Mouse (Mus musculus): ENCODE measurements around the gene Vopp1. TPM values are rescaled to one million over a fixed set of nuclear protein-coding genes. Genes with fewer than 3 reads are reported as not detected.
"Not testable (repeated sequence)": the region's sequence is repeated elsewhere in the genome, so short reads cannot be mapped to it uniquely, and the experiment has no call there.

Gene Vopp1
- 190 and 195 TPM in 2 replicates for polyA plus RNA-seq (2015; fragmentation: Nextera tagmentation; extraction: Ambion mirVana)

DNA sequence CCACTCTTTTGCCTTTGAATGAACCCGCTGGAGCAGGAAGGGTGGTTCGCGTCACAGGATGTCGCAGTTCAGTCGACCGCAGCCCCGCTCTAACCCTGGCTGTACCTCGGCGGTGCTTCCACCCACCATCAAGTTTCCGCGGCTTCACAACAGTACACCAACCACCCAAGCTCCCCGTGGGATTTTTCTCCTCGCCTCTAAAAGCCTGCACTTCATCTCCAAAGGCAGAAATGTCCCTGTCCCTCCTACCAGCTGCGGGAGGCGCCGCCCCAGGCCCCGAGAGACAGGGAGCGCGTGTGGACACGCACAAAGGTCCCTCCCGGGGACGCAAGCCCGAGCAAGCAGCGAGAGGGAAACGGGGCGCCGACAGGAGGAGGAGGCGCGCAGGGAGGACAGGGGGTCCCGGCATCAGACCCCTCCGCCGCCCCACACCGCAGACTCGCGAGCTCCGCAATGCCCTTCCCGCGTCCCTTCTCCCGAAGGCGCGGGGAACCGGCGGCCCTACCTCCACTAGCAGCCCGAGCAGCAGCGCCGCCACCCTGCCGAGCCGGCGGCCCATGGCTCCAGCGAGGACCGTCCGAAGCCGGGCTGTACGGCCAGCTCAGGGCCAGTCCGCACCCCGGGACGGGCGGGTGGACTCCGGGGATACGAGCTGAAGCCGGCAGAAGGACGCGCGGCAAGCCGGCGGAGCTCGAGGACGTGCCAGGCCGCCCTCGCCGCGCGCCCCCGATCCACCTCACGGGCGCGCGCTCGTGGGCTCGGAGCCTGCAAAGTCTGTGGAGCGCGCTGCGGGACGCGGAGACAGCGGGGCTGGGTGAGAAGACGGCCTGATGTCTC is at the start of gene Vopp1:
Vopp1 (minus strand) TSS at position 738 of the 837 bp plus-strand sequence.
- whole genome bisulfite sequencing, result under 1% methylated on average over 86 of the region's 87 CpGs
- peak within 1 kb of the TSS; percentile 97 for H3K27ac ChIP-seq
- peak within 1 kb of the TSS; percentile 96 for H3K9ac ChIP-seq
- H3K36me3 ChIP-seq, result no peaks in the 10 kb centered on the region
- no peaks in the 10 kb centered on the region for H3K9me3 ChIP-seq
- peak within 1 kb of the TSS; percentile 76 for H3K4me3 ChIP-seq
- no peaks in the 10 kb centered on the region for H3K27me3 ChIP-seq
- ATAC-seq (ENCODE audit: low FRiP score), result peak; percentile 90
- peaks cover 22% of the 10 kb centered on the region for H3K4me1 ChIP-seq (replicated peaks)
- peak within 1 kb of the TSS; percentile 70 for H3K4me2 ChIP-seq

DNA sequence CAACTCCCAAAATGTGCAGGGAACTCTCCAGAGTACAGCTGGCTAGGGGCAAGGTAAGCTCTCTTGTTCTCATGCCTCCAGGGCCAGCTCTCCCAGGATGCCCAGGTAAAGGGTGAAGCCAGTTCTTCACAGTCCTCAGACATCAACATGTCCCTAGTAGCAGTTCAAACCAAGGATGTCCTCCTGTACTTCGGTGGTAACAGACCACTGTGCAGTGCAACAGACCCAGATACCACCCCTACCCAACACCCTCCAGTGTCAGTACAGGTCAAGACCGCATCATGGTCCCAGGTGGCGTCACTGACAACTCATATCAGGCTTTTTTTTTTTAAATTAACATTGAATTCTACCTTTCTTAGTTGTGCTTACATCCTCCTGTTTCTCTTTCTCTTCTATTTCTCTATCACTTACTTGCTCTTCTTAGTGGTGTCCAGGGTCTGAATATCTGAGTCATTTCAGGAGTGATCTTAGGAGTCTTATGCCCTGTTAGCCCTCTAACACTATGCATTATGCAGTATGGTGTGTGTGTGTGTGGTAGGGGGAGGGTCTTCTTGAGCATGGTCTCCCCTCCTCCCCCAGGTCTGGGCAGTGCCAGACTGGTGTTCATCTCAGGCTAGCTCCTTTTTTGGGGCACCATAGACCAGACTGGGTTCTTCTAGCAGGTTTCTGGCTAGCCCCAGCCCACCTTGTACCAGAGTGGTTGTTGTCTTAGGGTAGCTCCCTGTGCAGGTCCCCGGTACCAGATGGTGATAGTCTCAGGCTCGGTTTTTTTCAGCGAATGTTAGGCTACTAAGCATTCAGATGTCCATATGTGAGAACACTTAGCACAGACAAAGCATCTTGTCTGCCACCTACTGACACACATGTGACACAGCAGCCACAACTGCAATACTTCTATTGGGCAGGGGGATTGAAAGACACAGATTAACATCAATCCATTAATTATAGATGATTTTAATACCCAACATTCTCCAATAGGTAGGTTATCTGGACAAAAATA is 34.4 kb upstream of the Vopp1 start:
- H3K27ac ChIP-seq, result no peak overlapping the region
- WGBS, result 54% methylated on average over 6 of the region's 6 CpGs

DNA sequence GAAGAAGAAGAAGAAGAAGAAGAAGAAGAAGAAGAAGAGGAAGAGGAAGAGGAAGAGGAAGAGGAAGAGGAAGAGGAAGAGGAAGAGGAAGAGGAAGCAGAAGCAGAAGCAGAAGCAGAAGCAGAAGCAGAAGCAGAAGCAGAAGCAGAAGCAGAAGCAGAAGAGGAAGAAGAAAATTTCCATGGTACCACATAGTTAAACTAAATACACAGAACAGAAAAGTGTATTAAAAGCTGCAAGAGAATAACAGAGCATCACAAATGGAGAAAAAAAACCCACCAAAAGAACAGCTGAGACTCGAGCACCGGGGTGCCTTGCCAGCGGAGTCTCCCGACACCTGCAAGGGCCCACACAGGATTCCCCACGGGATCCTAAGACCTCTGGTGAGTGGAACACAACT is 26.2 kb upstream of the Vopp1 start:
- H3K4me1 ChIP-seq (replicated peaks); H3K27me3 ChIP-seq; H3K9ac ChIP-seq; H3K4me3 ChIP-seq; H3K36me3 ChIP-seq; H3K27ac ChIP-seq; H3K9me3 ChIP-seq; H3K4me2 ChIP-seq; ATAC-seq (ENCODE audit: low FRiP score): not testable (repeated sequence)
- 93% methylated on average over 5 of the region's 5 CpGs for WGBS

More for the DNA sequence above, 34.4 kb upstream of the Vopp1 start:
- Histone ChIP-seq H3K4me2 (peak overlapping the region; percentile 32; the same call in 1 of the 2 replicates), H3K9ac (no peak overlapping the region), H3K4me3 (no peak overlapping the region), H3K4me1 (replicated peaks) (no peaks in the 10 kb centered on the region), H3K27me3 (no peaks in the 10 kb centered on the region), H3K9me3 (no peaks in the 10 kb centered on the region), H3K36me3 (no peaks in the 10 kb centered on the region)
- ATAC-seq (ENCODE audit: low FRiP score), result peak; percentile 94

- Histone ChIP-seq H3K9ac (no peak within 1 kb of the TSS), H3K27me3 (no peaks in the 10 kb centered on the region), H3K4me3 (no peak within 1 kb of the TSS), H3K27ac (no peak within 1 kb of the TSS), H3K4me2 (no peak within 1 kb of the TSS), H3K9me3 (no peaks in the 10 kb centered on the region), H3K4me1 (replicated peaks) (no peaks in the 10 kb centered on the region), H3K36me3 (no peaks in the 10 kb centered on the region)
- 68% methylated on average over 1 of the region's 1 CpGs for WGBS
- ATAC-seq (ENCODE audit: low FRiP score), result no peak
Measured at GRCm38 (mm10) chr6:57850286-57850685, 25.3 kb upstream of the Vopp1 start, which contains the start of gene Vmn1r21. Gene Vmn1r21 (minus strand): TSS chr6:57850343.

DNA sequence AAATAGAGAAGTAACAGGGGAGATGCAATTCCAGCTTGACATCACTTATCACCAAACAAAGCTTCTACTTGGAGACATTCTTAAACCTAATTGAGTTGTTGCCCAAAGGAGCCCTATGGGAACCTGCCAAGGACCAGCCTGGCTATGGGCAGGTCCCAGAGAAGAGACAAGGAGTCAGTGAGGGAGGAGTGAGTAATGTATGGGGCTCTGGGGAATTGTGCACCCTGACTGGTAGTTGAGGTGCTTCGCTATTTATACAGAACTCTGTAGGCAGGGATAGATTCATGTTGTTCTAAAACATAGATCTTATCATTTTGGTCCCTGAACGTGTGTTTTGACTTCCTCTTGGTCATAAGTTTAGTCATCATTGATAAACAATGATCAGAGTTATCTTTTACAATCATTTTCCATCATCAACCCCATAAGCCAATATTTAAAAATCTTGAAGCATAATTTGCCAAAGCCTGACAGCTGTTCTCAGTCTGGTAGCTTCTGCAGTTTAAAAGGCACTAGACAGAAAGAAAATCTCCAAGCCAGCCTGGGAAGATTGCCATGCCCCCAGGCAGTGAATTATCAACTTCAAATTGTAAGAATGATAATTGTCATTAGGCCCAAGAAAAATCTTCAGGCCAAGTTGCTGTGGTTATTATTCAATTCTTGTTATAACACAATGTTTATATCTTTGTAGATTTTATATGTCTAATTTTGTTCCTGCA is 14.9 kb upstream of the Vopp1 start:
- no peak overlapping the region for H3K9ac ChIP-seq
- WGBS, result 74% methylated on average over 2 of the region's 2 CpGs
- no peak overlapping the region for H3K4me3 ChIP-seq
- no peak overlapping the region for H3K27ac ChIP-seq
- ATAC-seq (ENCODE audit: low FRiP score), result no peak
- no peaks in the 10 kb centered on the region for H3K27me3 ChIP-seq
- no peak overlapping the region for H3K4me2 ChIP-seq
- no peaks in the 10 kb centered on the region for H3K9me3 ChIP-seq
- no peaks in the 10 kb centered on the region for H3K4me1 ChIP-seq (replicated peaks)
- no peaks in the 10 kb centered on the region for H3K36me3 ChIP-seq

DNA sequence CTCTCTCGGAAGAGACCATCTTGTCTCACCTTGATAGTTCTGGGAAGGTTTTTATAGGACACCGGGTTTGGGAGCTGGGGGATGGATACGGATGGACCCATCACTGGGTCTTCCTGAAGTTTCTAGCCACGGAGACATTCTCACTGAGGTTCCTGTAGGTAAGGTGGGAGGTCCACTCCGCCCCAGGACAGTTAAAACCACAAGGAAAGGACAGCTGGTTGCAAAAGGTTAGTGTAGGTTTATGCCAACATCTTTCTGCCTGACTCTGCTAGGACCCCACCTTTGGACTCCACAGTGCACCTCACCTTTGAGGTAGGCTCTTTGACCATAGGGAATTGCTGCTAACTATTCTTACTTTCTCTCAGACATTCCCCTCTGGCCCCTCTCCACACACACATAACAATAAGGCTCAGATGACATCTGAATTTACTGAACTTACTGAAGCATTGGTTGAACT is 328 bp upstream of the Vopp1 start:
- peak overlapping the region; percentile 97 for H3K27ac ChIP-seq

GRCm38 (mm10) chr6:57823461-57823860 is 1.5 kb downstream of the Vopp1 start:
- Histone ChIP-seq H3K9ac (peak overlapping the region; percentile 43; the same call in 1 of the 2 replicates), H3K9me3 (no peaks in the 10 kb centered on the region), H3K4me2 (peak overlapping the region; percentile 70), H3K27me3 (no peaks in the 10 kb centered on the region), H3K36me3 (no peaks in the 10 kb centered on the region), H3K4me3 (peak overlapping the region; percentile 23; the same call in 1 of the 2 replicates), H3K27ac (no peak overlapping the region), H3K4me1 (replicated peaks) (peaks cover 22% of the 10 kb centered on the region)
- ATAC-seq (ENCODE audit: low FRiP score), result no peak
- WGBS, result 35% methylated on average over 3 of the region's 3 CpGs

More for the DNA sequence above, 328 bp upstream of the Vopp1 start:
- Histone ChIP-seq H3K36me3 (no peaks in the 10 kb centered on the region), H3K27me3 (no peaks in the 10 kb centered on the region), H3K4me2 (peak overlapping the region; percentile 70), H3K9ac (peak overlapping the region; percentile 96), H3K4me1 (replicated peaks) (peaks cover 22% of the 10 kb centered on the region), H3K9me3 (no peaks in the 10 kb centered on the region), H3K4me3 (peak overlapping the region; percentile 76)
- WGBS, result 10% methylated on average over 5 of the region's 5 CpGs
- ATAC-seq (ENCODE audit: low FRiP score), result no peak; the same call in 1 of the 2 replicates

DNA sequence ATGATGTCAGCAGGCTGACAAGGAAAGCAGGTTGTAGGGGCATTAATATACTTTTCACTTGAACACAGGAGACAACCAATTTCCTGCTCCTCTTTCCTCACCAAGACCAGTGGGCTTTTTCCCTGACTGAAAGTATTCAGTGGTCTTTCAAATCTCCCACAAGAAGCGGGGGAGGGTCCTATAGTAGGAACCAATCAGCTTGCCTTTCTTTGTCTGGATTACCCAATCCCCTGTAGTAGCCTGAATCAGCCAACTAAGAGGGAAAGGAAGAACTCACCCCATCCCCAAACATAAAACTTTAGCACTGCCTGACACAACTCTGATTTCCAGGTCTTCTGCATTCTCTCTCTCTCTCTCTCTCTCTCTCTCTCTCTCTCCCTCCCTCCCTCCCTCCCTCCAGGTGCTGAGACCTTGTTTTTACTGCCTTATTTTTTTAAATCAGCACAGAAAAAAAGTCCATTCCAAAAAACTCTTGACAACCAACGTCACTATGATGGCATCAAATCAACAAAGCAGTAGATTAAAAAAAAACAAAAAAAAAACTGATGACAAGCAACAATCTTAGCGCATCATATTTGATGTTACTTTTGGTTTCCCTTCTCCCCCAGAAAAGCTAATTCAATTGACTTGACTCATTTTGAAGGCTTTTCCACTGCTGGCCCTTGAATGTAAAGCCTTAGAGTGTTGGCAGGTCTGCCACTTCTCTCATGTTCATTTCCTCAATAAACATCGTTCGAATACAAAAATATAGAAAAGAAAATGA is 2.1 kb downstream of the Vopp1 start:
- peak; percentile 63 for ATAC-seq (ENCODE audit: low FRiP score)
- no peaks in the 10 kb centered on the region for H3K36me3 ChIP-seq
- no peaks in the 10 kb centered on the region for H3K27me3 ChIP-seq
- H3K9ac ChIP-seq, result no peak overlapping the region; the same call in 1 of the 2 replicates
- peaks cover 22% of the 10 kb centered on the region for H3K4me1 ChIP-seq (replicated peaks)
- peak overlapping the region; percentile 70 for H3K4me2 ChIP-seq
- 70% methylated on average over 5 of the region's 5 CpGs for WGBS
- H3K9me3 ChIP-seq, result no peaks in the 10 kb centered on the region
- peak overlapping the region; percentile 23; the same call in 1 of the 2 replicates for H3K4me3 ChIP-seq
- no peak overlapping the region for H3K27ac ChIP-seq

- Histone ChIP-seq H3K27me3 (no peaks in the 10 kb centered on the region), H3K4me1 (replicated peaks) (no peaks in the 10 kb centered on the region), H3K9ac (no peak overlapping the region), H3K9me3 (peaks cover 4% of the 10 kb centered on the region; the same call in 1 of the 2 replicates), H3K36me3 (0 out of 2 replicates have a peak, but pooled peaks cover under 1% of the 10 kb centered on the region), H3K4me3 (no peak overlapping the region), H3K27ac (no peak overlapping the region), H3K4me2 (no peak overlapping the region)
- no peak for ATAC-seq (ENCODE audit: low FRiP score)
- 95% methylated on average over 2 of the region's 2 CpGs for WGBS
Measured at GRCm38 (mm10) chr6:57814436-57814940, 10.5 kb downstream of the Vopp1 start.

GRCm38 (mm10) chr6:57811748-57812730 is 12.9 kb downstream of the Vopp1 start:
- 89% methylated on average over 3 of the region's 3 CpGs for WGBS
- Histone ChIP-seq H3K36me3 (peaks cover 14% of the 10 kb centered on the region; the same call in 1 of the 2 replicates), H3K9ac (no peak overlapping the region), H3K9me3 (peaks cover 8% of the 10 kb centered on the region; the same call in 1 of the 2 replicates), H3K4me2 (no peak overlapping the region), H3K27ac (no peak overlapping the region), H3K27me3 (no peaks in the 10 kb centered on the region), H3K4me1 (replicated peaks) (no peaks in the 10 kb centered on the region), H3K4me3 (no peak overlapping the region)
- ATAC-seq (ENCODE audit: low FRiP score), result no peak

Measured in hindbrain, embryonic 13.5 days (tissue).